Mouse (Mus musculus) cerebral cortex, adult 2 months (tissue): ENCODE data around the gene Trim12a.

Source experiments
- WGBS: fragments of 180-500 bp; shearing (Covaris S2); methylation state at CpG from one replicate; pipeline ENCODE4 v1.1.7; 2018; 5-methylcytosine and 5-hydroxymethylcytosine counted together

Trim12a gene

GRCm38 (mm10) chr7:104315369-104316080 is at the start of gene Trim12a:
Trim12a (minus strand) TSS chr7:104315466.
- 30% methylated on average over 4 of the region's 4 CpGs for WGBS

GRCm38 (mm10) chr7:104353600-104353967 is 38.3 kb upstream of the Trim12a start:
- WGBS: 89% methylated on average over 2 of the region's 2 CpGs

- WGBS: 10% methylated on average over 14 of the region's 14 CpGs
These were observed 37.7 kb upstream of the Trim12a start, which contains the start of gene Trim12c for GRCm38 (mm10) chr7:104352717-104353599. Trim12c (minus strand) TSS chr7:104353362.

GRCm38 (mm10) chr7:104348043-104348442 is 32.8 kb upstream of the Trim12a start:
- 93% methylated on average over 4 of the region's 4 CpGs for WGBS

- WGBS: 92% methylated on average over 2 of the region's 4 CpGs
These were observed 25.5 kb upstream of the Trim12a start for GRCm38 (mm10) chr7:104340744-104341143.

- WGBS: 89% methylated on average over 3 of the region's 3 CpGs
These were observed 20.3 kb upstream of the Trim12a start for GRCm38 (mm10) chr7:104335547-104335946.

- WGBS: 97% methylated on average over 2 of the region's 2 CpGs
These were observed 13.9 kb upstream of the Trim12a start, which contains the start of gene Trim34b for GRCm38 (mm10) chr7:104329171-104329570. Trim34b (plus strand) TSS chr7:104329471.

- WGBS: 76% methylated on average over 9 of the region's 9 CpGs
These were observed 6.8 kb upstream of the Trim12a start for GRCm38 (mm10) chr7:104322028-104322427.

- 13% methylated on average over 15 of the region's 15 CpGs for WGBS
These were observed 391 bp downstream of the Trim12a start for GRCm38 (mm10) chr7:104314796-104315353.

- 76% methylated on average over 5 of the region's 5 CpGs for WGBS
These were observed 23.4 kb downstream of the Trim12a start for GRCm38 (mm10) chr7:104291638-104292400.

- WGBS: 85% methylated on average over 1 of the region's 1 CpGs
These were observed 24.6 kb downstream of the Trim12a start for GRCm38 (mm10) chr7:104290641-104291040.

- WGBS: 49% methylated on average over 14 of the region's 14 CpGs
These were observed 27.5 kb downstream of the Trim12a start, which contains the start of gene Trim5 for GRCm38 (mm10) chr7:104287576-104288443. Trim5 (minus strand) TSS chr7:104288094.

- 88% methylated on average over 3 of the region's 3 CpGs for WGBS
These were observed 35.9 kb downstream of the Trim12a start for GRCm38 (mm10) chr7:104279361-104279760.

GRCm38 (mm10) chr7:104265335-104265734 is 49.9 kb downstream of the Trim12a start:
- WGBS: 78% methylated on average over 5 of the region's 5 CpGs

GRCm38 (mm10) chr7:104260380-104260779 is 54.9 kb downstream of the Trim12a start:
- 94% methylated on average over 4 of the region's 4 CpGs for WGBS
